Mouse (Mus musculus) MEL (cell line): ENCODE data around the gene Atp5s. TPM values are rescaled to one million over a fixed set of nuclear protein-coding genes. Genes with fewer than 3 reads are reported as not detected.

Experiments
- DNase-seq: peaks from one replicate; pipeline ENCODE4 v3.0.0; 2011; ENCODE audit warnings: low read depth, low spot score
- H3K27ac ChIP-seq: 2 replicates; pipeline ENCODE4 v1.5.1; 2012; ENCODE audit warnings: low read depth, mild to moderate bottlenecking, control low read depth, low read length, moderate library complexity; ENCODE audit not compliant: control insufficient read depth
- H3K27me3 ChIP-seq, 2 experiments: fragments of 150-350 bp in 1 of 2; sonication (generic) in 1 of 2; 2 replicates each; pipeline ENCODE4 v1.6.1; 2012; ENCODE audit warnings: low read length in 2 of 2, mild to moderate bottlenecking in 2 of 2, improper control_type of control experiment in 1 of 2, moderate library complexity in 1 of 2; ENCODE audit not compliant: insufficient read depth in 2 of 2, control insufficient read depth in 1 of 2
- H3K36me3 ChIP-seq, 2 experiments: 2 replicates each; pipeline ENCODE4 v1.6.1; 2012 to 2014; ENCODE audit warnings: low read length in 2 of 2, improper control_type of control experiment in 1 of 2, inconsistent platforms in 1 of 2, mild to moderate bottlenecking in 1 of 2; ENCODE audit not compliant: insufficient read depth in 2 of 2, control insufficient read depth in 1 of 2
- H3K4me1 ChIP-seq, 2 experiments: fragments of 150-350 bp in 1 of 2; sonication (generic) in 1 of 2; 2 replicates each; pipeline ENCODE4 v1.6.1; 2012; ENCODE audit warnings: low read length in 2 of 2, improper control_type of control experiment in 1 of 2, mild to moderate bottlenecking in 1 of 2; ENCODE audit not compliant: insufficient read depth in 2 of 2, control insufficient read depth in 1 of 2
- H3K4me3 ChIP-seq, 2 experiments: fragments of 150-350 bp in 1 of 2; sonication (generic) in 1 of 2; 2 replicates each; pipeline ENCODE4 v1.5.1; 2012; ENCODE audit warnings: low read depth in 2 of 2, low read length in 2 of 2, mild to moderate bottlenecking in 2 of 2, moderate library complexity in 2 of 2, control low read depth in 1 of 2, improper control_type of control experiment in 1 of 2; ENCODE audit not compliant: control insufficient read depth in 1 of 2, insufficient read depth in 1 of 2
- H3K79me2 ChIP-seq: 2 replicates; pipeline ENCODE4 v1.6.1; 2012; ENCODE audit warnings: mild to moderate bottlenecking, low read length, moderate library complexity; ENCODE audit not compliant: control insufficient read depth, poor library complexity, insufficient read depth
- H3K9ac ChIP-seq: 2 replicates; pipeline ENCODE4 v1.6.1; 2012; ENCODE audit warnings: low read depth, mild to moderate bottlenecking, control low read depth, low read length, moderate library complexity; ENCODE audit not compliant: control insufficient read depth, poor library complexity, severe bottlenecking
- H3K9me3 ChIP-seq: fragments of 150-350 bp; sonication (generic); replicated peaks from 2 replicates; pipeline ENCODE4 v1.6.1; 2012; ENCODE audit warnings: mild to moderate bottlenecking, low read length, improper control_type of control experiment, moderate library complexity; ENCODE audit not compliant: insufficient read depth
- BHLHE40 ChIP-seq: IDR thresholded peaks from 2 replicates; pipeline ENCODE4 v1.6.1; 2012; ENCODE audit warnings: low read depth, mild to moderate bottlenecking, inconsistent platforms, low read length, improper control_type of control experiment, borderline replicate concordance
- EP300 ChIP-seq, 2 experiments: IDR thresholded peaks; 2 replicates each; pipeline ENCODE4 v1.6.1; 2011; ENCODE audit warnings: improper control_type of control experiment in 2 of 2, low read length in 2 of 2, low read depth in 1 of 2, mild to moderate bottlenecking in 1 of 2
- ETS1 ChIP-seq: IDR thresholded peaks from 2 replicates; pipeline ENCODE4 v1.6.1; 2012; ENCODE audit warnings: low read depth, mild to moderate bottlenecking, inconsistent platforms, low read length, improper control_type of control experiment, moderate library complexity
- GATA1 ChIP-seq: IDR thresholded peaks from 2 replicates; pipeline ENCODE4 v1.6.1; 2011; ENCODE audit warnings: low read depth, low read length, improper control_type of control experiment
- MAX ChIP-seq: IDR thresholded peaks from 2 replicates; pipeline ENCODE4 v1.6.1; 2011; ENCODE audit warnings: low read length, improper control_type of control experiment
- MYB ChIP-seq: IDR thresholded peaks from 2 replicates; pipeline ENCODE4 v1.6.1; 2011; ENCODE audit warnings: mild to moderate bottlenecking, low read depth, low read length, improper control_type of control experiment
- MYC ChIP-seq: IDR thresholded peaks from 2 replicates; pipeline ENCODE4 v1.6.1; 2011; ENCODE audit warnings: low read depth, mild to moderate bottlenecking, low read length, improper control_type of control experiment, moderate library complexity
- NRF1 ChIP-seq: IDR thresholded peaks from 2 replicates; pipeline ENCODE4 v1.6.1; 2014; ENCODE audit warnings: low read depth, mild to moderate bottlenecking, inconsistent platforms, low read length, improper control_type of control experiment, moderate library complexity; ENCODE audit not compliant: poor library complexity, insufficient read depth, severe bottlenecking
- POLR2A ChIP-seq, 2 experiments: IDR thresholded peaks; 2 replicates each; pipeline ENCODE4 v1.6.1; 2011 to 2012; ENCODE audit warnings: low read length in 2 of 2, mild to moderate bottlenecking in 2 of 2, control low read depth in 1 of 2, improper control_type of control experiment in 1 of 2, low read depth in 1 of 2, moderate library complexity in 1 of 2; ENCODE audit not compliant: control insufficient read depth in 1 of 2, insufficient read depth in 1 of 2, poor library complexity in 1 of 2
- POLR2AphosphoS2 ChIP-seq: IDR thresholded peaks from 2 replicates; pipeline ENCODE4 v1.6.1; 2011; ENCODE audit warnings: low read length, improper control_type of control experiment
- RCOR1 ChIP-seq: IDR thresholded peaks from 2 replicates; pipeline ENCODE4 v1.6.1; 2012; ENCODE audit warnings: low read depth, mild to moderate bottlenecking, inconsistent platforms, low read length, improper control_type of control experiment
- SIN3A ChIP-seq: IDR thresholded peaks from 2 replicates; pipeline ENCODE4 v1.6.1; 2012; ENCODE audit warnings: low read length, improper control_type of control experiment, inconsistent platforms
- SMC3 ChIP-seq: IDR thresholded peaks from 2 replicates; pipeline ENCODE4 v1.6.1; 2011; ENCODE audit warnings: low read depth, low read length, improper control_type of control experiment
- TAL1 ChIP-seq: IDR thresholded peaks from 2 replicates; pipeline ENCODE4 v1.6.1; 2012; ENCODE audit warnings: mild to moderate bottlenecking, inconsistent platforms, low read length, moderate library complexity, mixed read lengths
- TCF12 ChIP-seq: IDR thresholded peaks from 2 replicates; pipeline ENCODE4 v1.6.1; 2014; ENCODE audit warnings: low read depth, mild to moderate bottlenecking, inconsistent platforms, low read length, improper control_type of control experiment, moderate library complexity
- USF1 ChIP-seq: IDR thresholded peaks from 2 replicates; pipeline ENCODE4 v1.6.1; 2014; ENCODE audit warnings: low read depth, mild to moderate bottlenecking, inconsistent platforms, low read length, improper control_type of control experiment, moderate library complexity
- USF2 ChIP-seq, 2 experiments: IDR thresholded peaks; 2 replicates each; pipeline ENCODE4 v1.6.1; 2011 to 2012; ENCODE audit warnings: improper control_type of control experiment in 2 of 2, low read length in 2 of 2, borderline replicate concordance in 1 of 2, inconsistent platforms in 1 of 2, low read depth in 1 of 2, mild to moderate bottlenecking in 1 of 2; ENCODE audit not compliant: insufficient read depth in 1 of 2
- ZMIZ1 ChIP-seq: IDR thresholded peaks from 2 replicates; pipeline ENCODE4 v1.6.1; 2012; ENCODE audit warnings: low read depth, mild to moderate bottlenecking, inconsistent platforms, low read length, improper control_type of control experiment, moderate library complexity
- polyA plus RNA-seq, 2 experiments: library from polyadenylated mRNA; stranded (reverse) in 1 of 2; unstranded in 1 of 2; fragments of >175 nt in 1 of 2; fragments of >200 nt in 1 of 2; gene quantifications; 2 replicates each; pipeline versions ENCODE4 v1.2.1 to v1.2.4; 2012; ENCODE audit warnings: low replicate concordance in 2 of 2, low read depth in 1 of 2; ENCODE audit not compliant: insufficient read length in 2 of 2, insufficient read depth in 1 of 2, missing spikeins in 1 of 2
- total RNA-seq: library from RNA; depleted of rRNA; stranded (reverse); fragments of 300-350 nt; gene quantifications from 2 replicates; pipeline ENCODE4 v1.2.3, GENCODE M21; 2012

Atp5s gene
- total and polyA plus RNA-seq, 3 experiments, result 12.7 to 13.7 TPM; not detected in 1

DNA sequence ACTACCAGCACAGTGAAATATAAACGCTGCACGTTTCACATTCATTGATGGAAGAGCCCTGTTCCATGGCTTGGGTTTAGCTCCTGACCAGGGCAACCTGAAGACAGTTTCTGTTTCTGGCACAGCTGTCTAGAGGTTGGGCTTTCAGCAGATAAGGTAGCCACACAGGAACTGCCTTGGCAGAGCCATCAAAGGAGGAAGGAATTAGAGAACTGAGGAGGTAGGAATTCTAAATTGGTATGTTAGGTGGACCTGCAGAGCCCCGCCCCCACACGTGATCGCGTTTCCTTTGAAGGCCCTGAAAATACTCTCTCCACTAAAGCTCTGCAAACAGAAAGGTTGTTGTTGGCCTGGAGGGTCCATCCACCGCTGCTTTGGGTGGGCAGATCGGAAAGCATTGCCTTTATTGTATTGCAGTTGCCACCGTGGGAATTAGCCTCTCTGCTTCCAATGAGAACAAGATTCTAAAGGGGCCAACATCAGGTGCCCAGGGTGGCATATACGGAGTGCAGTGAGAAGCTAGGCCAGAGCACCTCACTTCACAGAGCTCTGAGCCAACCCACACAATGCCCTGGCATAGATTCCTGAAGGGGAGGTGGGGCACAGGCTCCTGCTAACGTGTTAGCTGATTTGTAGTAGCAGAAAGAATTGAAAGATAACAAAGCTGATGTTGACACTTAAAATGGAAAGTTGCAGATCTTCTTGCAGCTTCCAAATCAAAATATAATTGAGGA, 52.0 kb downstream of the Atp5s start:
- no peak for TF ChIP-seq MYB
- TF ChIP-seq ETS1, result peak; percentile 60
- peak; percentile 37; the same call in 1 of the 2 replicates for TF ChIP-seq RCOR1
- peak; percentile 63 for TF ChIP-seq MAX
- TF ChIP-seq EP300 (IDR thresholded peaks at IDR 0.05; ENCODE audit: low read depth in 1 of 2, low read length in 2 of 2), result peak; percentile 27 to 50; a peak in 3 of 4 replicates
- TF ChIP-seq USF2 (IDR thresholded peaks at IDR 0.05; ENCODE audit: borderline replicate concordance in 1 of 2, insufficient read depth in 1 of 2, low read depth in 1 of 2, low read length in 2 of 2), result 0 out of 4 replicates have a peak, but pooled peaks of 1 of the 2 experiments have one; percentile 40
- no peak; the same call in 1 of the 2 replicates for TF ChIP-seq SIN3A
- TF ChIP-seq NRF1, result no peak
- TF ChIP-seq USF1, result peak; percentile 90
- peak; percentile 78; the same call in 1 of the 2 replicates for TF ChIP-seq BHLHE40
- TF ChIP-seq TCF12, result 0 out of 2 replicates have a peak, but pooled peaks have one; percentile 39
- no peak for TF ChIP-seq MYC
- Histone ChIP-seq H3K4me1 (peaks cover 0 to 12% of the 10 kb centered on the region in 2 experiments; a peak in 3 of 4 replicates), H3K36me3 (peaks cover 0 to 4% of the 10 kb centered on the region in 2 experiments; a peak in 2 of 4 replicates), H3K9me3 (no peaks in the 10 kb centered on the region), H3K27ac (no peak overlapping the region), H3K4me3 (peak overlapping the region; percentile 10 to 49), H3K79me2 (no peaks in the 10 kb centered on the region), H3K9ac (peak overlapping the region; percentile 24), H3K27me3 (no peaks in the 10 kb centered on the region)
- peak; percentile 49 for DNase-seq

GRCm38 (mm10) chr12:69777341-69777730, 52.6 kb downstream of the Atp5s start:
- Histone ChIP-seq H3K27me3 (no peaks in the 10 kb centered on the region), H3K9me3 (no peaks in the 10 kb centered on the region), H3K9ac (no peak overlapping the region), H3K4me1 (peaks cover 0 to 12% of the 10 kb centered on the region in 2 experiments; a peak in 3 of 4 replicates), H3K79me2 (no peaks in the 10 kb centered on the region), H3K4me3 (no peak overlapping the region), H3K27ac (no peak overlapping the region), H3K36me3 (peaks cover 0 to 4% of the 10 kb centered on the region in 2 experiments; a peak in 2 of 4 replicates)
- DNase-seq, result no peak
- TF ChIP-seq TAL1 (no peak), POLR2A (IDR thresholded peaks at IDR 0.05; ENCODE audit: control insufficient read depth in 1 of 2, insufficient read depth in 1 of 2, low read depth in 1 of 2, low read length in 2 of 2, poor library complexity in 1 of 2) (no peak), MYC (no peak), POLR2AphosphoS2 (no peak), ETS1 (no peak), SMC3 (no peak), GATA1 (no peak), ZMIZ1 (no peak), SIN3A (no peak)
- TF ChIP-seq, all 39 proteins: peak for 0
